Mouse (Mus musculus): Measurements from ENCODE around the gene Klra9. TPM values are rescaled to one million over a fixed set of nuclear protein-coding genes. Genes with fewer than 3 reads are reported as not detected.
"Not testable (repeated sequence)": the region's sequence is repeated elsewhere in the genome, so short reads cannot be mapped to it uniquely, and the experiment has no call there.

The Klra9 gene
- polyA plus RNA-seq (2015; fragmentation: Nextera tagmentation; extraction: Ambion mirVana) = not detected in 2 replicates

DNA sequence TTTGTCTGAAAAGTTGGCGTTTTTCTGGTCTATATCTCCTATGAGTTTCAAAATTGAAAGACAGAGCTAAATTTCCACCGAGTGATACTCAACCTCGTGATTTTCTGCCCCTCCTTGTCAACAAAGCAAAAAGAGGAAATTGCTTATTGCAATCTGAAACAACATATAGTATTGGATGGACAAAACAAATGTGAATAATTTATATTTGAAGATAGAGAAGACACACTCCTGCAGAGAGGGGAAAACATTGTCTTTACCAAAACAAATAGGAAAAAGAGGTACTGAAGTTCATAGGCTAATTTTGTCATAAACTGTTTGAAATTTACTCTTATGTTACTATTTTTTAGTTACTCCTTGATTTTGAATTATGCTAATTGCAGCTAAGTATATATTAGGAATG is at the start of gene Klra9:
TSS of gene Klra9 (minus strand) at position 101 of the 400 bp plus-strand sequence.
- H3K27ac ChIP-seq; H3K4me2 ChIP-seq (ENCODE audit: low read length); H3K4me3 ChIP-seq (replicated peaks; ENCODE audit: low read depth, low read length); H3K9ac ChIP-seq (ENCODE audit: low read depth, low read length); ATAC-seq (replicated peaks; ENCODE audit: low FRiP score, low read depth); H3K4me1 ChIP-seq (replicated peaks; ENCODE audit: insufficient read depth, low read length); H3K9me3 ChIP-seq (replicated peaks; ENCODE audit: low read length); H3K27me3 ChIP-seq (ENCODE audit: insufficient read depth, low read length); H3K36me3 ChIP-seq (ENCODE audit: insufficient read depth, low read length); DNase-seq (ENCODE audit: low spot score): not testable (repeated sequence)
- 66% methylated on average over 3 of the region's 3 CpGs for WGBS

DNA sequence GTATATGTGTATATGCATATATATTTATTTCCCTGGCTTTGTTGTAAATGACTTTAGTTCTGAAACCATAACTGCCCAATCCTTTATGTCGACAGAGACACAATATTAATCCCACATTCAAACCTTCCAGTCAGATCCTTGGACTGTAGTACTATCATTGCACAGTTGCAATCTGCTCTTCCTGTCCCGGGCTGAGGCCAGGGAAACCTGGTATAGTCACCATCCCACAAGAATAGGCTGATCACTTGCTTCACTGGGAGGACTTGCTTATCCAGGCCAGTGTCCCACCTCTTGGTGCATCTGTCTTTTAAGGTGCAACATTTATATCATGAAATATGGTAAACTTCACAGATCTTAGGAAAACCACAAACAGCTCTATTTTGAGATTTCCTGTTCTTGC is 44.6 kb upstream of the Klra9 start:
- H3K4me1 ChIP-seq (replicated peaks; ENCODE audit: insufficient read depth, low read length) = no peaks in the 10 kb centered on the region
- H3K27ac ChIP-seq = no peak overlapping the region
- no peaks in the 10 kb centered on the region for H3K27me3 ChIP-seq (ENCODE audit: insufficient read depth, low read length)
- TF ChIP-seq CTCF (IDR thresholded peaks at IDR 0.05; ENCODE audit: low read depth) = no peak
- H3K9me3 ChIP-seq (replicated peaks; ENCODE audit: low read length) = no peaks in the 10 kb centered on the region
- H3K36me3 ChIP-seq (ENCODE audit: insufficient read depth, low read length) = no peaks in the 10 kb centered on the region
- ATAC-seq (replicated peaks; ENCODE audit: low FRiP score, low read depth) = no peak
- DNase-seq (ENCODE audit: low spot score) = no peak
- no peak overlapping the region for H3K4me2 ChIP-seq (ENCODE audit: low read length)
- WGBS = 71% methylated on average over 2 of the region's 2 CpGs
- H3K4me3 ChIP-seq (replicated peaks; ENCODE audit: low read depth, low read length) = no peak overlapping the region
- H3K9ac ChIP-seq (ENCODE audit: low read depth, low read length) = no peak overlapping the region

DNA sequence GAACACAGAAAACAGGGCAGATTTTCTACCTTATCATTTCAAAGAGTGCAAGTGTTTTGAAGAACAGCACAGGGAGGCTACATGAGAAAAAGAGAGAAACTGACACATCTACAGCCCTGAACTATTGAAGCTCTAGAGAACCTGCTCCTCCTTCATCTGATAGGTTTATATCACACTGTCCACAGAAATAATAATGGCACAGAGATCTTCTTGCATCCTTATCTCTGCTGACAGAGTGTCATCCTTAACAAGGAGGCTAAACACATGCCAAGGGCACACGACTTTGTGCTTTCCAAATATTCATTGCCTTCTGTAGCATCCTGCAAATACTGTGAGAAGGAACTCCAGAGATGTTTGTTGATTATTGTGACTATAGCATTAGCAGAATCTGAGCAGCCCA is 43.7 kb upstream of the Klra9 start:
- Histone ChIP-seq H3K4me1 (replicated peaks; ENCODE audit: insufficient read depth, low read length) (no peaks in the 10 kb centered on the region), H3K36me3 (ENCODE audit: insufficient read depth, low read length) (no peaks in the 10 kb centered on the region), H3K4me3 (replicated peaks; ENCODE audit: low read depth, low read length) (no peak overlapping the region), H3K27me3 (ENCODE audit: insufficient read depth, low read length) (no peaks in the 10 kb centered on the region), H3K4me2 (ENCODE audit: low read length) (no peak overlapping the region), H3K27ac (no peak overlapping the region), H3K9me3 (replicated peaks; ENCODE audit: low read length) (no peaks in the 10 kb centered on the region), H3K9ac (ENCODE audit: low read depth, low read length) (no peak overlapping the region)
- 45% methylated on average over 1 of the region's 1 CpGs for WGBS
- ATAC-seq (replicated peaks; ENCODE audit: low FRiP score, low read depth) (no peak), DNase-seq (ENCODE audit: low spot score) (no peak)
- TF ChIP-seq CTCF (IDR thresholded peaks at IDR 0.05; ENCODE audit: low read depth) = no peak

DNA sequence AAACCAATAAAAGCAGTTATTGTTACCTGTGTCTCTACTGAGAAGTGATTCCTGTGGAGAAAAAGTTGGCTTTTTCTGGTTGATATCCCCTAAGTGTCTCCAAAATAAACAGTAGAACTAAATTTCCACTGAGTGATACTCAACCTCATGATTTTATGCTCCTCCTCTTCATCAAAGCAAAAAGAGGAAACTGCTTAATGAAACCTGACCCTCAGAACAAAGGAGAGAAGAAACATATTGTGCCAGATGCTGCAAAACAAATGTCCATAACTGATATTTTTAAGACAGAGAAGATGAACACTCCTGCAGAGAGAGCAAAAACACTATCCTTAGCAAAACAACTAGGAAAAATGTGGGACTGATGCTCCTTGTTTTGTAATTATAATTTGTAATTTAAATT is 40.3 kb upstream of the Klra9 start, which contains the start of gene Klra7:
TSS of gene Klra7 (minus strand) at position 101 of the 400 bp plus-strand sequence.
- no peak within 1 kb of the TSS for H3K4me2 ChIP-seq (ENCODE audit: low read length)
- no peak within 1 kb of the TSS for H3K9ac ChIP-seq (ENCODE audit: low read depth, low read length)
- TF ChIP-seq CTCF (IDR thresholded peaks at IDR 0.05; ENCODE audit: low read depth) = no peak
- H3K36me3 ChIP-seq (ENCODE audit: insufficient read depth, low read length) = no peaks in the 10 kb centered on the region
- no peak within 1 kb of the TSS for H3K4me3 ChIP-seq (replicated peaks; ENCODE audit: low read depth, low read length)
- DNase-seq (ENCODE audit: low spot score) (no peak), ATAC-seq (replicated peaks; ENCODE audit: low FRiP score, low read depth) (no peak)
- H3K27me3 ChIP-seq (ENCODE audit: insufficient read depth, low read length) = no peaks in the 10 kb centered on the region
- H3K4me1 ChIP-seq (replicated peaks; ENCODE audit: insufficient read depth, low read length) = no peaks in the 10 kb centered on the region
- no peak within 1 kb of the TSS for H3K27ac ChIP-seq
- H3K9me3 ChIP-seq (replicated peaks; ENCODE audit: low read length) = no peaks in the 10 kb centered on the region

DNA sequence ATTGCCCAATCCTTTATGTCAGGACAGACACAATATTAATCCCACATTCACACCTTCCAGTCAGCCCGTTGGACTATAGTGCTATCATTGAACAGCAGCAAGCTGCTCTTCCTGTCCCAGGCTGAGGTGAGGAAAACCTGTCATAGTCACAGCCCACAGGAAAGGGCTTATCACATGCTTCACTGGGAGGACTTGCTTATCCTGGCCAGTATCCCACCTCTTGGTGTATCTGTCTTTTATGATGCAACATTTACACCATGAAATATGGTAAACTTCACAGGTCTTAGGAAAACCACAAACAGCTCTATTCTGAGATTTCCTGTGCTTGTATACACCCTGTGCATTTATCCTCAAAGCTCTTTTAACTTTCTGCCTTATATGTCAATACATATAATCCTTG is 4.5 kb upstream of the Klra9 start:
- not testable (repeated sequence) for H3K27me3 ChIP-seq (ENCODE audit: insufficient read depth, low read length); H3K4me3 ChIP-seq (replicated peaks; ENCODE audit: low read depth, low read length); ATAC-seq (replicated peaks; ENCODE audit: low FRiP score, low read depth); H3K4me2 ChIP-seq (ENCODE audit: low read length); H3K9ac ChIP-seq (ENCODE audit: low read depth, low read length); DNase-seq (ENCODE audit: low spot score); H3K27ac ChIP-seq; H3K36me3 ChIP-seq (ENCODE audit: insufficient read depth, low read length); H3K9me3 ChIP-seq (replicated peaks; ENCODE audit: low read length); H3K4me1 ChIP-seq (replicated peaks; ENCODE audit: insufficient read depth, low read length)
- 89% methylated on average over 1 of the region's 1 CpGs for WGBS

DNA sequence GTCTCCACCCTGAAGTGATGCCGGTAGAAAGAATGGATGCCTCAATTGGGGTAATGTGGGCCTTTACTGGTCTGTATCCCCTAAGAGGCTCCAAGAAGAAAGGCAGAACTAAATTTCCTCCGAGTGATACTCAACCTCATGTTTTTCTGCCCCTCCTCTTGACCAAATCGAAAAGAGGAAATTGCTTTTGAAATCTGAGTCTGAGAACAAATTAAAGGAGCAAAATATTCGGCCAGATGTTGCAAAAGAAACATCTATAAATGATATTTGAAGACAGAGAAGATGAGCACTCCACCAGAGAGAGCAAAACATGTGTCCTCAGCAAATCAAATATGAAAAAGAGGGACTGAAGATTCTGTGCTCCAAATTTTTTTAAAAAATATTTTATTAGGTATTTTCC is 63.1 kb downstream of the Klra9 start, which contains the start of gene Klra8:
TSS of gene Klra8 (minus strand) at position 101 of the 400 bp plus-strand sequence.
- not testable (repeated sequence) for H3K9ac ChIP-seq (ENCODE audit: low read depth, low read length); DNase-seq (ENCODE audit: low spot score); H3K9me3 ChIP-seq (replicated peaks; ENCODE audit: low read length); H3K4me2 ChIP-seq (ENCODE audit: low read length); ATAC-seq (replicated peaks; ENCODE audit: low FRiP score, low read depth); H3K4me1 ChIP-seq (replicated peaks; ENCODE audit: insufficient read depth, low read length); H3K36me3 ChIP-seq (ENCODE audit: insufficient read depth, low read length); H3K27me3 ChIP-seq (ENCODE audit: insufficient read depth, low read length); H3K4me3 ChIP-seq (replicated peaks; ENCODE audit: low read depth, low read length); H3K27ac ChIP-seq
- WGBS = 65% methylated on average over 4 of the region's 4 CpGs

Other genes starting within 250 kb of the Klra9 start
- gene Klra6, start 166.2 kb downstream of the Klra9 start, polyA plus RNA-seq (2015; fragmentation: Nextera tagmentation; extraction: Ambion mirVana) = not detected in 2 replicates
- gene Klra4, start 125.8 kb downstream of the Klra9 start, polyA plus RNA-seq (2015; fragmentation: Nextera tagmentation; extraction: Ambion mirVana) = not detected in 2 replicates
- not detected in 2 replicates for gene Klra8, start 63.2 kb downstream of the Klra9 start, polyA plus RNA-seq (2015; fragmentation: Nextera tagmentation; extraction: Ambion mirVana)
- not detected in 2 replicates for gene Klra7, start 40.2 kb upstream of the Klra9 start, polyA plus RNA-seq (2015; fragmentation: Nextera tagmentation; extraction: Ambion mirVana)
- not detected in 2 replicates for gene Klra10, start 88.8 kb upstream of the Klra9 start, polyA plus RNA-seq (2015; fragmentation: Nextera tagmentation; extraction: Ambion mirVana)
- not detected in 2 replicates for gene Klra3, start 144.5 kb upstream of the Klra9 start, polyA plus RNA-seq (2015; fragmentation: Nextera tagmentation; extraction: Ambion mirVana)
- gene Klra1, start 193.8 kb upstream of the Klra9 start, polyA plus RNA-seq (2015; fragmentation: Nextera tagmentation; extraction: Ambion mirVana) = not detected in 2 replicates

Measured in kidney, postnatal 0 days (tissue).